Mouse (Mus musculus) hindbrain, embryonic 14.5 days (tissue): Measurements from ENCODE around the gene Gapvd1. TPM values are rescaled to one million over a fixed set of nuclear protein-coding genes. Genes with fewer than 3 reads are reported as not detected.

Experiments used
- ATAC-seq: fragments of 200-750 bp; cut with Nextera tagmentation; 2 replicates; pipeline ENCODE4 v1.8.0; 2017; ENCODE audit warnings: moderate number of reproducible peaks, mild to moderate bottlenecking, moderate TSS enrichment, moderate library complexity; ENCODE audit not compliant: low FRiP score
- DNase-seq: peaks from one replicate; pipeline ENCODE4 v3.0.0-alpha.2; 2015; ENCODE audit warnings: low spot score
- H3K27ac ChIP-seq: fragments of 300-500 bp; sonication (generic); 2 replicates; pipeline ENCODE4 v1.5.1; 2014; ENCODE audit warnings: mild to moderate bottlenecking, moderate library complexity
- H3K27me3 ChIP-seq: fragments of 300-500 bp; sonication (generic); 2 replicates; pipeline ENCODE4 v1.6.1; 2014; ENCODE audit warnings: mild to moderate bottlenecking, low read length, mixed read lengths; ENCODE audit not compliant: control insufficient read depth, insufficient read depth
- H3K36me3 ChIP-seq: fragments of 300-500 bp; sonication (generic); replicated peaks from 2 replicates; pipeline ENCODE4 v1.6.1; 2014; ENCODE audit not compliant: control insufficient read depth, insufficient read depth
- H3K4me1 ChIP-seq: fragments of 300-500 bp; sonication (generic); replicated peaks from 2 replicates; pipeline ENCODE4 v1.6.1; 2014; ENCODE audit warnings: antibody characterized with exemption, low read length, mixed read lengths; ENCODE audit not compliant: control insufficient read depth, insufficient read depth
- H3K4me2 ChIP-seq: fragments of 300-500 bp; sonication (generic); replicated peaks from 2 replicates; pipeline ENCODE4 v1.6.1; 2014; ENCODE audit warnings: mild to moderate bottlenecking, moderate library complexity
- H3K4me3 ChIP-seq: fragments of 300-500 bp; sonication (generic); replicated peaks from 2 replicates; pipeline ENCODE4 v1.5.1; 2014; ENCODE audit warnings: mild to moderate bottlenecking, low read length
- H3K9ac ChIP-seq: fragments of 300-500 bp; sonication (generic); 2 replicates; pipeline ENCODE4 v1.6.1; 2014
- H3K9me3 ChIP-seq: fragments of 300-500 bp; sonication (generic); 2 replicates; pipeline ENCODE4 v1.6.1; 2016; ENCODE audit warnings: low read length; ENCODE audit not compliant: control insufficient read depth
- WGBS: fragments of 180-500 bp; shearing (Covaris S2); extraction: QIAGEN DNeasy Blood & Tissue Kit; methylation state at CpG from one replicate; pipeline ENCODE4 v1.1.7; 2014; 5-methylcytosine and 5-hydroxymethylcytosine counted together
- polyA plus RNA-seq: library from polyadenylated mRNA; unstranded; fragments of >200 nt; fragmentation: Nextera tagmentation; extraction: Ambion mirVana; gene quantifications from 2 replicates; pipeline ENCODE4 v1.2.1, GENCODE M21; 2014

Gapvd1 gene
- polyA plus RNA-seq, 1 experiment from 2014 or later: 111 TPM

GRCm38 (mm10) chr2:34646541-34646865 lies 108.5 kb downstream of the Gapvd1 start:
- peak overlapping the region; percentile 27; the same call in 1 of the 2 replicates for H3K4me3 ChIP-seq
- 11% methylated on average over 5 of the region's 5 CpGs for WGBS
- no peak overlapping the region for H3K9ac ChIP-seq
- ATAC-seq (no peak), DNase-seq (no peak)
- H3K9me3 ChIP-seq: no peaks in the 10 kb centered on the region
- H3K36me3 ChIP-seq: no peaks in the 10 kb centered on the region
- peak overlapping the region; percentile 50 for H3K4me2 ChIP-seq
- peaks cover 7% of the 10 kb centered on the region; the same call in 1 of the 2 replicates for H3K4me1 ChIP-seq
- no peaks in the 10 kb centered on the region for H3K27me3 ChIP-seq
- no peak overlapping the region for H3K27ac ChIP-seq

- Histone ChIP-seq H3K36me3 (no peaks in the 10 kb centered on the region), H3K27me3 (no peaks in the 10 kb centered on the region), H3K4me3 (peak overlapping the region; percentile 27), H3K4me1 (peaks cover 7% of the 10 kb centered on the region; the same call in 1 of the 2 replicates), H3K9me3 (no peaks in the 10 kb centered on the region), H3K27ac (no peak overlapping the region), H3K4me2 (peak overlapping the region; percentile 50), H3K9ac (0 out of 2 replicates have a peak overlapping the region, but pooled peaks have one; percentile 18)
- DNase-seq: no peak
- 17% methylated on average over 19 of the region's 21 CpGs for WGBS
- ATAC-seq: peak; percentile 76
Observed at GRCm38 (mm10) chr2:34645851-34646540, 109.0 kb downstream of the Gapvd1 start.

GRCm38 (mm10) chr2:34644571-34645526 lies 110.2 kb downstream of the Gapvd1 start:
- Histone ChIP-seq H3K36me3 (no peaks in the 10 kb centered on the region), H3K4me1 (peaks cover 7% of the 10 kb centered on the region; the same call in 1 of the 2 replicates), H3K9ac (no peak overlapping the region), H3K9me3 (no peaks in the 10 kb centered on the region), H3K4me2 (no peak overlapping the region), H3K27me3 (no peaks in the 10 kb centered on the region), H3K27ac (no peak overlapping the region), H3K4me3 (no peak overlapping the region)
- ATAC-seq (no peak), DNase-seq (no peak)
- WGBS: 35% methylated on average over 22 of the region's 22 CpGs

- DNase-seq: no peak
- ATAC-seq: no peak
Observed at GRCm38 (mm10) chr2:34642351-34642750, 112.7 kb downstream of the Gapvd1 start.

GRCm38 (mm10) chr2:34639725-34640124 lies 115.3 kb downstream of the Gapvd1 start:
- H3K27ac ChIP-seq: no peak overlapping the region
- H3K4me1 ChIP-seq: no peaks in the 10 kb centered on the region
- H3K9ac ChIP-seq: no peak overlapping the region
- no peaks in the 10 kb centered on the region for H3K27me3 ChIP-seq
- DNase-seq (no peak), ATAC-seq (no peak)
- H3K9me3 ChIP-seq: no peaks in the 10 kb centered on the region
- H3K36me3 ChIP-seq: no peaks in the 10 kb centered on the region
- WGBS: 62% methylated on average over 5 of the region's 5 CpGs
- H3K4me3 ChIP-seq: no peak overlapping the region
- no peak overlapping the region for H3K4me2 ChIP-seq

More at GRCm38 (mm10) chr2:34642351-34642750, 112.7 kb downstream of the Gapvd1 start:
- Histone ChIP-seq H3K27me3 (no peaks in the 10 kb centered on the region), H3K9ac (no peak overlapping the region), H3K27ac (no peak overlapping the region), H3K4me2 (no peak overlapping the region), H3K4me1 (peaks cover 7% of the 10 kb centered on the region; the same call in 1 of the 2 replicates), H3K36me3 (no peaks in the 10 kb centered on the region), H3K9me3 (no peaks in the 10 kb centered on the region), H3K4me3 (no peak overlapping the region)
- WGBS: 35% methylated on average over 2 of the region's 2 CpGs

- 15% methylated on average over 37 of the region's 37 CpGs for WGBS
- peak overlapping the region; percentile 11; the same call in 1 of the 2 replicates for H3K27ac ChIP-seq
Observed at GRCm38 (mm10) chr2:34638955-34639650, 115.9 kb downstream of the Gapvd1 start.

GRCm38 (mm10) chr2:34635249-34636165 lies 119.5 kb downstream of the Gapvd1 start:
- H3K4me2 ChIP-seq: no peak overlapping the region
- no peak for ATAC-seq
- WGBS: 55% methylated on average over 14 of the region's 14 CpGs
- H3K27ac ChIP-seq: no peak overlapping the region
- DNase-seq: no peak
- no peaks in the 10 kb centered on the region for H3K9me3 ChIP-seq
- H3K27me3 ChIP-seq: no peaks in the 10 kb centered on the region
- H3K36me3 ChIP-seq: no peaks in the 10 kb centered on the region
- H3K4me3 ChIP-seq: no peak overlapping the region
- no peak overlapping the region for H3K9ac ChIP-seq
- H3K4me1 ChIP-seq: no peaks in the 10 kb centered on the region

More at GRCm38 (mm10) chr2:34638955-34639650, 115.9 kb downstream of the Gapvd1 start:
- no peaks in the 10 kb centered on the region for H3K4me1 ChIP-seq
- no peaks in the 10 kb centered on the region for H3K27me3 ChIP-seq
- H3K9ac ChIP-seq: peak overlapping the region; percentile 66
- ATAC-seq (peak; percentile 79), DNase-seq (peak; percentile 90)
- H3K36me3 ChIP-seq: no peaks in the 10 kb centered on the region
- H3K4me3 ChIP-seq: peak overlapping the region; percentile 33
- H3K4me2 ChIP-seq: peak overlapping the region; percentile 87
- H3K9me3 ChIP-seq: no peaks in the 10 kb centered on the region

- no peaks in the 10 kb centered on the region for H3K9me3 ChIP-seq
- no peak overlapping the region for H3K9ac ChIP-seq
- H3K4me1 ChIP-seq: no peaks in the 10 kb centered on the region
- 81% methylated on average over 12 of the region's 12 CpGs for WGBS
- no peaks in the 10 kb centered on the region for H3K27me3 ChIP-seq
- H3K4me2 ChIP-seq: no peak overlapping the region
- no peak overlapping the region for H3K27ac ChIP-seq
- DNase-seq (no peak), ATAC-seq (no peak)
- H3K36me3 ChIP-seq: no peaks in the 10 kb centered on the region
- H3K4me3 ChIP-seq: no peak overlapping the region
Observed at GRCm38 (mm10) chr2:34632051-34632450, 123.0 kb downstream of the Gapvd1 start.
